Mouse (Mus musculus): ENCODE data around the gene AA986860. TPM values are rescaled to one million over a fixed set of nuclear protein-coding genes. Genes with fewer than 3 reads are reported as not detected.

The AA986860 gene
- total RNA-seq, 1 experiment: 1.1 TPM

- TF ChIP-seq ZC3H11A (IDR thresholded peaks at IDR 0.05; ENCODE audit: borderline replicate concordance, low read depth, low read length) (no peak), HCFC1 (IDR thresholded peaks at IDR 0.05; ENCODE audit: borderline replicate concordance, insufficient read depth, low read length) (no peak), ZNF384 (IDR thresholded peaks at IDR 0.05; ENCODE audit: low read depth, low read length) (no peak), MAFK (IDR thresholded peaks at IDR 0.05; ENCODE audit: insufficient read depth, low read depth, low read length) (no peak), CHD2 (IDR thresholded peaks at IDR 0.05; ENCODE audit: low read depth, low read length) (no peak)
- no peak for DNase-seq (ENCODE audit: low read depth, low spot score)
- no peaks in the 10 kb centered on the region for H3K9me3 ChIP-seq (ENCODE audit: control insufficient read depth, insufficient read depth, low read depth, low read length)
- in situ Hi-C loops (cut with MboI; ENCODE audit: low sequenced_read_pairs in 2 of 2, unreplicated experiment in 2 of 2): no loop called here
- H3K4me1 ChIP-seq (ENCODE audit: control insufficient read depth in 2 of 2, insufficient read depth in 2 of 2, low read length in 2 of 2, poor library complexity in 1 of 2): no peaks in the 10 kb centered on the region
- no peak overlapping the region for H3K9ac ChIP-seq (ENCODE audit: insufficient read depth, low read depth, low read length, poor library complexity, severe bottlenecking)
- no peak overlapping the region for H3K27ac ChIP-seq (ENCODE audit: insufficient read depth, low read depth, low read length, poor library complexity, severe bottlenecking)
- no peaks in the 10 kb centered on the region for H3K36me3 ChIP-seq (ENCODE audit: control insufficient read depth, insufficient read depth, low read length, poor library complexity, severe bottlenecking)
- H3K4me3 ChIP-seq (ENCODE audit: insufficient read depth in 1 of 2, low read depth in 1 of 2, low read length in 2 of 2, poor library complexity in 1 of 2, severe bottlenecking in 1 of 2): no peak overlapping the region
Observed at GRCm38 (mm10) chr1:130770487-130770886, 38.7 kb downstream of the AA986860 start.

DNA sequence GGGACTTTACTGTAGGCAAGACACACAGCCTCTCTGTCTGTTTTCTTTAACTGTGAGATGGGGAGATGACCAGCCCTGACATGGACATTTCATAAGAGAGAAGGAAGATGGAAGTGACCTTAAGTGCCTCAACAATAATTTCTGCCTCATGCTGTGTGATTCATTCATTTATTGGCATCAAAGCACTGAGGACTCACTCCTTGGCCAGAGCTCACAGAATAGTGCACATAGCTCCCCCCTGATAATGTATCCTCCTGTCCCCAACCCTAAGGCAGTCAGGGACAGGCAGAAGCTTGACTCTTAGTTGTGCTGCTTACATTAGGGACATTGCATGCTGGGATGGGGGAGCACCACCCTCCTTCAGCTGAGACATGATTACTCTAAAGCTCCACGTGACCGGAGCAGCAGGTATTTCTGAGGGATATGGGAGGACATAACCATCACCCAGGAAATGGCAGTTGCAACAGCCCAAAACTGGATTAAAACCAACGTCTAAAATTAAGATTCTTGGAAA, 39.3 kb downstream of the AA986860 start:
- in situ Hi-C loops (cut with MboI; ENCODE audit: low sequenced_read_pairs in 2 of 2, unreplicated experiment in 2 of 2): no loop called here

DNA sequence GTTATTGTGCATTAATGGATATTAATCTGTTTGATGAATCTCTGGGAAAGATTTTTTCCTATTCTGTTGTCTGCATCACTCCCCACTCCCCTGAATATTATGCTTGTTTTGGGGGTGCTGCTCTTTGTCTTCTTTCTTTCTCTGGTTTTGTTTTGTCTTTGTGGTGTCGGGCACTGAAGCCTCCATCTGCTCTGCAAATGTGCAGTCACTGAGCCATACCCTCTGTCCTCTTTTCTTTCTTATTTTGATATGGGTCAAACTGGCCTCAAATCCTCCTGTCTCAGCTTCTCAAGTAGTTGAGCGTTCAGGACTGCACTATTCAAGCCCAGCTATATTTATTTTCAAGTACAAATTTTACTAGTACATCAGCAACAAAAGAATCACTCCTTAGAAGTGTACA, 43.5 kb downstream of the AA986860 start:
- Histone ChIP-seq H3K27ac (ENCODE audit: insufficient read depth, low read depth, low read length, poor library complexity, severe bottlenecking) (no peak overlapping the region), H3K36me3 (ENCODE audit: control insufficient read depth, insufficient read depth, low read length, poor library complexity, severe bottlenecking) (no peaks in the 10 kb centered on the region), H3K9me3 (ENCODE audit: control insufficient read depth, insufficient read depth, low read depth, low read length) (no peaks in the 10 kb centered on the region), H3K9ac (ENCODE audit: insufficient read depth, low read depth, low read length, poor library complexity, severe bottlenecking) (no peak overlapping the region), H3K4me3 (ENCODE audit: insufficient read depth in 1 of 2, low read depth in 1 of 2, low read length in 2 of 2, poor library complexity in 1 of 2, severe bottlenecking in 1 of 2) (no peak overlapping the region), H3K4me1 (ENCODE audit: control insufficient read depth in 2 of 2, insufficient read depth in 2 of 2, low read length in 2 of 2, poor library complexity in 1 of 2) (no peaks in the 10 kb centered on the region)
- DNase-seq (ENCODE audit: low read depth, low spot score): no peak
- in situ Hi-C loops (cut with MboI; ENCODE audit: low sequenced_read_pairs in 2 of 2, unreplicated experiment in 2 of 2): no loop called here
- TF ChIP-seq MAFK (IDR thresholded peaks at IDR 0.05; ENCODE audit: insufficient read depth, low read depth, low read length) (no peak), HCFC1 (IDR thresholded peaks at IDR 0.05; ENCODE audit: borderline replicate concordance, insufficient read depth, low read length) (no peak), CHD2 (IDR thresholded peaks at IDR 0.05; ENCODE audit: low read depth, low read length) (no peak)

More for the DNA sequence above, 39.3 kb downstream of the AA986860 start:
- H3K4me1 ChIP-seq (ENCODE audit: control insufficient read depth in 2 of 2, insufficient read depth in 2 of 2, low read length in 2 of 2, poor library complexity in 1 of 2): no peaks in the 10 kb centered on the region
- no peak overlapping the region for H3K9ac ChIP-seq (ENCODE audit: insufficient read depth, low read depth, low read length, poor library complexity, severe bottlenecking)
- no peak overlapping the region for H3K27ac ChIP-seq (ENCODE audit: insufficient read depth, low read depth, low read length, poor library complexity, severe bottlenecking)
- no peaks in the 10 kb centered on the region for H3K9me3 ChIP-seq (ENCODE audit: control insufficient read depth, insufficient read depth, low read depth, low read length)
- no peak overlapping the region for H3K4me3 ChIP-seq (ENCODE audit: insufficient read depth in 1 of 2, low read depth in 1 of 2, low read length in 2 of 2, poor library complexity in 1 of 2, severe bottlenecking in 1 of 2)
- no peak for DNase-seq (ENCODE audit: low read depth, low spot score)
- TF ChIP-seq ZNF384 (IDR thresholded peaks at IDR 0.05; ENCODE audit: low read depth, low read length): no peak
- no peak for TF ChIP-seq HCFC1 (IDR thresholded peaks at IDR 0.05; ENCODE audit: borderline replicate concordance, insufficient read depth, low read length)
- TF ChIP-seq ZC3H11A (IDR thresholded peaks at IDR 0.05; ENCODE audit: borderline replicate concordance, low read depth, low read length): no peak
- no peak for TF ChIP-seq CHD2 (IDR thresholded peaks at IDR 0.05; ENCODE audit: low read depth, low read length)
- TF ChIP-seq MAFK (IDR thresholded peaks at IDR 0.05; ENCODE audit: insufficient read depth, low read depth, low read length): no peak
- H3K36me3 ChIP-seq (ENCODE audit: control insufficient read depth, insufficient read depth, low read length, poor library complexity, severe bottlenecking): no peaks in the 10 kb centered on the region

DNA sequence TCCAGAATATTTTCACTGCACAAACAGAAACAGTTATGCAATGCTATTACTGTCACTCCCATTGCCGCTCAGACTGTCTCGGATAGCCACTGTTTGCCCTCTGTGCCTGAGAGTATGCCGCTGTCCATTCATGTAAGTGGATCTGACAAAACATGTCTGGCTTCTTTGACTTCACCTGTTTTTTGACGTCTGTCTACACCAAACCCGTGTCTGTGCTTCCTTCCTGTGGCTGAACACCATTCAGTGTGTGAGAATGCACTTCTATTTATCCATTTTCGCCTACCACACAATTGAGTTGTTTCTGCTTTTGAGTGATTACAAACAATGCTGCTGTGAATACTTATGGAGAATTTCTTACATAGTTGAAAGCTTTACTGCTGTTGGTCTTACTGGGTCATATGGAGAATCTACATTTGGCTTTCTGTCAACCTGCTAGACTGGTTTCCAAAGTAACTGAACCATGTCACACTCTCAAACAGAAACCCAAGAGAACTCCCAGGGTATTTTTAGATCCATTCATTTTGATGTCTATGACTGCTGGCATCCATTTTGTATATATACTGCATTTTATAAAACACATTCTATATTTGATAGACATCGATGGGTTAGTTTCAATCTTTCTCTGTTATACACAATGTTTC, 44.0 kb downstream of the AA986860 start:
- Histone ChIP-seq H3K4me1 (ENCODE audit: control insufficient read depth in 2 of 2, insufficient read depth in 2 of 2, low read length in 2 of 2, poor library complexity in 1 of 2) (no peaks in the 10 kb centered on the region), H3K9ac (ENCODE audit: insufficient read depth, low read depth, low read length, poor library complexity, severe bottlenecking) (no peak overlapping the region), H3K4me3 (ENCODE audit: insufficient read depth in 1 of 2, low read depth in 1 of 2, low read length in 2 of 2, poor library complexity in 1 of 2, severe bottlenecking in 1 of 2) (no peak overlapping the region), H3K9me3 (ENCODE audit: control insufficient read depth, insufficient read depth, low read depth, low read length) (no peaks in the 10 kb centered on the region), H3K27ac (ENCODE audit: insufficient read depth, low read depth, low read length, poor library complexity, severe bottlenecking) (no peak overlapping the region), H3K36me3 (ENCODE audit: control insufficient read depth, insufficient read depth, low read length, poor library complexity, severe bottlenecking) (no peaks in the 10 kb centered on the region)
- DNase-seq (ENCODE audit: low read depth, low spot score): no peak
- in situ Hi-C loops (cut with MboI; ENCODE audit: low sequenced_read_pairs in 2 of 2, unreplicated experiment in 2 of 2): no loop called here
- TF ChIP-seq MAFK (IDR thresholded peaks at IDR 0.05; ENCODE audit: insufficient read depth, low read depth, low read length) (no peak), CHD2 (IDR thresholded peaks at IDR 0.05; ENCODE audit: low read depth, low read length) (no peak), ZC3H11A (IDR thresholded peaks at IDR 0.05; ENCODE audit: borderline replicate concordance, low read depth, low read length) (no peak), HCFC1 (IDR thresholded peaks at IDR 0.05; ENCODE audit: borderline replicate concordance, insufficient read depth, low read length) (no peak), ZNF384 (IDR thresholded peaks at IDR 0.05; ENCODE audit: low read depth, low read length) (no peak)
